18 mouse cellular contexts compared by ENCODE assay signal in genomic region chr13:37843844-37844243, GRCm38 (mm10).
A peak's percentile ranks its signal among the peaks of the same experiment; 100 is the strongest.
DNase-seq lines count a peak whose midpoint lies in the region; ATAC-seq lines count a peak whose summit lies in the region.
"Had no signal": no experiment of that assay in that cellular context is flagged by ENCODE, and none has a peak within 500 bp of the region (broad histone marks: within the 10 kb centered on the region; RNA-seq: fewer than 3 reads in every experiment).

No protein-coding gene starts in this region.

- 52% methylated on average over 10 of the region's 10 CpGs for WGBS in liver, embryonic 11.5 days
- 86% methylated on average over 10 of the region's 10 CpGs for WGBS in hindbrain, embryonic 10.5 days

- H3K9me3 ChIP-seq in liver, embryonic 11.5 days (ENCODE audit: control insufficient read depth, low read length), result no peaks in the 10 kb centered on the region
- no peaks in the 10 kb centered on the region for H3K9me3 ChIP-seq in hindbrain, embryonic 10.5 days
- H3K9me3 ChIP-seq: midbrain, embryonic 10.5 days had no signal

- no peak overlapping the region for H3K4me3 ChIP-seq in liver, embryonic 11.5 days (ENCODE audit: low read depth, low read length)
- H3K4me3 ChIP-seq in hindbrain, embryonic 10.5 days, result no peak overlapping the region
- H3K4me3 ChIP-seq: heart, adult 2 months; left cerebral cortex, adult 2 months; midbrain, embryonic 10.5 days had no signal

- no peak overlapping the region for H3K4me2 ChIP-seq in liver, embryonic 11.5 days

- peaks cover 48% of the 10 kb centered on the region for H3K4me1 ChIP-seq in liver, embryonic 11.5 days (replicated peaks; ENCODE audit: control insufficient read depth, insufficient read depth, low read length)
- peaks cover 22% of the 10 kb centered on the region; the same call in 1 of the 2 replicates for H3K4me1 ChIP-seq in hindbrain, embryonic 10.5 days (replicated peaks)

- peak overlapping the region; percentile 32; the same call in 1 of the 2 replicates for H3K27ac ChIP-seq in liver, embryonic 11.5 days (ENCODE audit: low read depth, low read length)
- no peak overlapping the region for H3K27ac ChIP-seq in hindbrain, embryonic 10.5 days
- H3K27ac ChIP-seq: left cerebral cortex, adult 2 months; midbrain, embryonic 10.5 days had no signal

- no peak for DNase-seq in liver, embryonic 11.5 days (ENCODE audit: low spot score)
- DNase-seq in liver (no peak), ES-CJ7 (ENCODE audit: low read depth, low spot score) (peak; percentile 40)
- DNase-seq in thymus, postnatal 10 days (ENCODE audit: low spot score in 2 of 2), result no peak
- no peak for DNase-seq in hindbrain, embryonic 10.5 days (ENCODE audit: low spot score)
- DNase-seq in adrenal gland, postnatal 10 days, result no peak
- DNase-seq: adrenal gland, postnatal 36 days; cerebellum, adult 11 months; heart, postnatal 36 days; kidney, postnatal 25 days; right cerebral cortex, adult 18-20 months had no signal

- no peak for ATAC-seq in liver, embryonic 11.5 days (replicated peaks; ENCODE audit: low FRiP score)
- ATAC-seq in granulocyte monocyte progenitor cell, adult 5-6 weeks (replicated peaks; ENCODE audit: poor library complexity, severe bottlenecking), result peak; percentile 87
- peak; percentile 46 for ATAC-seq in megakaryocyte-erythroid progenitor cell, adult 5-6 weeks (replicated peaks; ENCODE audit: low FRiP score, low TSS enrichment, poor library complexity, severe bottlenecking)
- ATAC-seq: CD4-positive, CD25-positive, alpha-beta regulatory T cell, adult 4 months; intestine, postnatal 0 days had no signal

- H3K9ac ChIP-seq in liver, embryonic 11.5 days (ENCODE audit: low read depth, low read length), result no peak overlapping the region

- peaks cover 3% of the 10 kb centered on the region; the same call in 1 of the 2 replicates for H3K36me3 ChIP-seq in liver, embryonic 11.5 days (ENCODE audit: control insufficient read depth, insufficient read depth, low read length)
- no peaks in the 10 kb centered on the region for H3K36me3 ChIP-seq in hindbrain, embryonic 10.5 days
- H3K36me3 ChIP-seq: midbrain, embryonic 10.5 days had no signal

- no peaks in the 10 kb centered on the region for H3K27me3 ChIP-seq in liver, embryonic 11.5 days (replicated peaks; ENCODE audit: control insufficient read depth, insufficient read depth, low read length)
- no peaks in the 10 kb centered on the region for H3K27me3 ChIP-seq in hindbrain, embryonic 10.5 days (ENCODE audit: insufficient read depth, poor library complexity, severe bottlenecking)
